Mouse (Mus musculus) heart, embryonic 10.5 days (tissue): Measurements from ENCODE around the gene Cadps2. TPM values are rescaled to one million over a fixed set of nuclear protein-coding genes. Genes with fewer than 3 reads are reported as not detected.
A peak's percentile ranks its signal among the peaks of the same experiment; 100 is the strongest.

Experiments used
- DNase-seq: peaks from one replicate; pipeline ENCODE4 v3.0.0-alpha.2; 2017; ENCODE audit warnings: low spot score
- H3K27ac ChIP-seq: fragments of 300-500 bp; sonication (generic); 2 replicates; pipeline ENCODE4 v1.5.1; 2016; ENCODE audit warnings: mild to moderate bottlenecking
- H3K27me3 ChIP-seq: fragments of 300-500 bp; sonication (generic); 2 replicates; pipeline ENCODE4 v1.6.1; 2016; ENCODE audit warnings: mild to moderate bottlenecking; ENCODE audit not compliant: poor library complexity, insufficient read depth, severe bottlenecking
- H3K36me3 ChIP-seq: fragments of 300-500 bp; sonication (generic); 2 replicates; pipeline ENCODE4 v1.6.1; 2016; ENCODE audit warnings: mild to moderate bottlenecking, moderate library complexity
- H3K4me1 ChIP-seq: fragments of 300-500 bp; sonication (generic); 2 replicates; pipeline ENCODE4 v1.6.1; 2016; ENCODE audit warnings: mild to moderate bottlenecking
- H3K4me3 ChIP-seq: fragments of 300-500 bp; sonication (generic); 2 replicates; pipeline ENCODE4 v1.5.1; 2016; ENCODE audit warnings: mild to moderate bottlenecking, moderate library complexity
- H3K9me3 ChIP-seq: fragments of 300-500 bp; sonication (generic); 2 replicates; pipeline ENCODE4 v1.6.1; 2016; ENCODE audit warnings: mild to moderate bottlenecking, moderate library complexity
- WGBS: fragments of 180-500 bp; shearing (Covaris S2); methylation state at CpG from one replicate; pipeline ENCODE4 v1.1.7; 2016; 5-methylcytosine and 5-hydroxymethylcytosine counted together
- polyA plus RNA-seq: library from polyadenylated mRNA; unstranded; fragments of >200 nt; fragmentation: Nextera tagmentation; extraction: Ambion mirVana; gene quantifications from 2 replicates; pipeline ENCODE4 v1.2.1, GENCODE M21; 2016

The Cadps2 gene
- 0.58 and 0.99 TPM in 2 replicates for polyA plus RNA-seq

DNA sequence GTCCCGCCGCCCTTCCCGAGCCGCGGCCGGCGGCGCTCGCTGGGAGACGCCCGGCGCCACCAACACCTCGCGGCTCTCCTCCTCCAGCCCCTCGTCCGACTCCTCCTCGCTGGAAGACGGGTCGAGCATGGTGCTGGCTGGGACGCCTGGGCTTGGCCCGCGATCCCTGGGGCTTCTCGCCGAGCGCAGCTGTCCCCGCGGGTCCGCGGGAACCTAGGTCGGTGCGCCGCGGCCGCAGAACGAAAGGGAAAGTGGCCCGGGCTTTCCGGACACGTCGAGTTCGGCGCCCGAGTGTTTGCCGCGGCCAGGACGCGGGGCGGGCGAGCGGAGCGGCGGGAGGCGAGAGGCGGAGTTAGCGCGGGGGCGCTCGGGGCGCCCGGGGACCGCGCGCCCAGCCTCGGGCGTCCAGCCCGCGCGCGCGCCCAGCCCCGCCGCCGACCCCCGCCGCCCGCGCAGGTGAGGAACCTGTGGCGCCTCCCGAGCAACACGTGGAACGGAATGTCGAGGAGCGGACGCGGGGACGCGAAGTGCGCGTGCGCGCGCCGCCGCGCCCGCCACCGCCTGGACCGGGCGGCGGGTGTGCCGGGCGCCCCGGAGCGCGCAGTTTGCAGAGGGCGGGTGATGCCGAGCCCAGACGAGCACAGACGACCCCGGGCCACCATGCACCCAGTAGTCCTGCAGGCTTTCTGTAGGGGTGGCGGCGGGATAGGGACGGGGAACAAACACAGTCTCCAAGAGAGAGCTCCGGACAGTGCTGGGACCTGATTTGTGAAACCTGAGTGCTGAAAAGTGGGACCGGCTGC is at the start of gene Cadps2:
Gene Cadps2 (minus strand): TSS at position 413 of the 803 bp plus-strand sequence.
- H3K4me1 ChIP-seq = peaks cover 5% of the 10 kb centered on the region; the same call in 1 of the 2 replicates
- H3K9me3 ChIP-seq = no peaks in the 10 kb centered on the region
- peak; percentile 74 for DNase-seq
- H3K27me3 ChIP-seq = peaks cover 37% of the 10 kb centered on the region
- no peaks in the 10 kb centered on the region for H3K36me3 ChIP-seq
- under 1% methylated on average over 114 of the region's 114 CpGs for WGBS
- peak within 1 kb of the TSS; percentile 81 for H3K27ac ChIP-seq
- peak within 1 kb of the TSS; percentile 80 for H3K4me3 ChIP-seq

DNA sequence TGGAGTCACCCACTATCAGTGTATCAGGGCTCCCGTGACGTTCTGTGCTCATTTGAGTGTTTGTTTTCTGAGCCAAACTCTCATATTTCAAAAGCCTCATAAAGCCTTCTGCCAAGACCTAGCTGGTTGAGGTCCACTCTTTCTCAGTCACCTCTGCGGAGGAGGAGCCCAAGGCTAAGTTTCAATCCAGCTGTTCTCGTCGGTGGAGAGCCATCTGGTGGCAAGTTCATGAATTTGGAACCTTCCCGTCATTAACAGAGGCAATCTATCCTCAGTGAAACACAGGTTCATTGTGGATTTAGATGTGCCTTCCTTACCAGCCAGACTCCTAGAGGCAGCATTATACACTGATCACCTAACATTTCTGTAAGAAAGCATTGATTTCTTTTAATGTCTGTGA is 47.2 kb upstream of the Cadps2 start:
- Histone ChIP-seq H3K4me1 (no peaks in the 10 kb centered on the region), H3K36me3 (no peaks in the 10 kb centered on the region), H3K27me3 (no peaks in the 10 kb centered on the region), H3K27ac (no peak overlapping the region), H3K4me3 (no peak overlapping the region), H3K9me3 (no peaks in the 10 kb centered on the region)
- DNase-seq = no peak
- 21% methylated on average over 6 of the region's 6 CpGs for WGBS

DNA sequence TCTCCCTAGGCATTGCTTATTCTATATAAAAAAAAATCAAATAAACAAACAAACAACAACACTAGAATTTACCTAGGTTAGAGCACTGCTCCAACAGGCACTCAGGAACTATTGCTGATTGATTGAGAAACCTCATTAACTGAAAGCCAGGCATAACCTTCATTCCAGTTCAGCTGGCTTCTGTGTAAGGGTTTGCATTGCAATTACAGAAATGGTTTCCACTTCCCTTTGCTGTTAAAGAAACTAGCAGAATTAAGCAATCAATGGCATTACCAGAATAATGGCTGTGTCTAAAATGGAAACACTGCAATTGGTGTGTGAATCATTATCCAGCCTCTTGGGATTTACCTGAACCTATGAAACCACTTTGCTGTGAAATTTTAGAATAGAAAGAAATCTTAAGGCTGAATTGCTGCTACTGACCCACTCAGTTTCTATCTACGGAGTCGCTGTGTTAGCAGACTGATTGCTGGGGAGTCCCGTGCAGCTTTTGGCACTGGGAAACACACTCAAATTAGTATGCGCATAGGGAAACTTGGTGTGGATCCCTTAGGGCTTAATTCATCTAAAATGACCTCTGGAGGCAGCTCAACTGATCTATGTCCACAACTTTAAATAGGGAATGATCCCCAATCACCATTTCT is 37.7 kb upstream of the Cadps2 start:
- Histone ChIP-seq H3K27me3 (no peaks in the 10 kb centered on the region), H3K36me3 (no peaks in the 10 kb centered on the region), H3K4me1 (no peaks in the 10 kb centered on the region), H3K9me3 (no peaks in the 10 kb centered on the region), H3K27ac (no peak overlapping the region), H3K4me3 (no peak overlapping the region)
- WGBS = 79% methylated on average over 4 of the region's 4 CpGs
- DNase-seq = no peak

DNA sequence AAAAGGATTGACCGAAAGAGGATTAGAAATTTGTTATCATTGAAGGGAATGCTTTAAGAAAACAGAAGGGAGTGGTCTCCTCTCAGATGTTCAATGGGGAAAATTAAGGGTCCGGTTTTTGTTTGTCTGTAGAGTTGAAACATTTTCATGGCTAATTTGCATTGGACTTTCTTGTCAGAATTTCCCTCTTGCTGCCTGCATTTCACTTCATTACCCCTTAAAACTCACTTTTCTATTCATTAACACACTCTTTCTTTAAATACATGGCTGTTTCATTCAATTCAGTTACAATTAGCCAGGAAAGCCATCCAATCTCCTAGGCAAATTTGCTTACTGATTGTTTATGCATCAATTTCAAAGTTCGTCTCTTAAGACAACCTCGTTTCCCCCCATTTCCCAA is 37.1 kb upstream of the Cadps2 start:
- WGBS = 57% methylated on average over 4 of the region's 4 CpGs

DNA sequence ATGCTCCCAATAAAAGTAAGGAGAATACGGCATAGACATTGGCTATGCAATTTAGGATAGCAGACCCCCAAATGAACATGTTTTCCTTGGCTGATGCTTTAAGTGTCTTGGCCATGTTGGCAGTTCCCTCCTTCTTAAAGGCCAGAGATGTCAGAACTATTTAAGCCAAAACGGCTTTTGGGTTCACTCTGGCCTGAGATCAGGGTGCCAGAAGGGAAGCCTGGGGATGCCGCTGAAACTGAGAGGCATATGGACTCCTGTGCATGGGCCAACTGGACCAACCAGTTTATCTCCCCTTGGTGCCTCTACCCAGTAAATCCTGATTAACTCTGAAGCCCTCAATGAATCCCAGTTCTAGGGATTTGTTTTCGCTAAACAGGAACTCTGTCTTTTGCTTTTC is 34.6 kb upstream of the Cadps2 start:
- no peak for DNase-seq
- H3K4me1 ChIP-seq = no peaks in the 10 kb centered on the region
- H3K27me3 ChIP-seq = no peaks in the 10 kb centered on the region
- WGBS = 83% methylated on average over 4 of the region's 4 CpGs
- no peaks in the 10 kb centered on the region for H3K9me3 ChIP-seq
- H3K4me3 ChIP-seq = no peak overlapping the region
- H3K27ac ChIP-seq = no peak overlapping the region
- no peaks in the 10 kb centered on the region for H3K36me3 ChIP-seq

More for the DNA sequence above, 37.1 kb upstream of the Cadps2 start:
- H3K9me3 ChIP-seq = no peaks in the 10 kb centered on the region
- H3K36me3 ChIP-seq = no peaks in the 10 kb centered on the region
- no peaks in the 10 kb centered on the region for H3K4me1 ChIP-seq
- no peak overlapping the region for H3K4me3 ChIP-seq
- H3K27ac ChIP-seq = no peak overlapping the region
- H3K27me3 ChIP-seq = no peaks in the 10 kb centered on the region
- DNase-seq = no peak

DNA sequence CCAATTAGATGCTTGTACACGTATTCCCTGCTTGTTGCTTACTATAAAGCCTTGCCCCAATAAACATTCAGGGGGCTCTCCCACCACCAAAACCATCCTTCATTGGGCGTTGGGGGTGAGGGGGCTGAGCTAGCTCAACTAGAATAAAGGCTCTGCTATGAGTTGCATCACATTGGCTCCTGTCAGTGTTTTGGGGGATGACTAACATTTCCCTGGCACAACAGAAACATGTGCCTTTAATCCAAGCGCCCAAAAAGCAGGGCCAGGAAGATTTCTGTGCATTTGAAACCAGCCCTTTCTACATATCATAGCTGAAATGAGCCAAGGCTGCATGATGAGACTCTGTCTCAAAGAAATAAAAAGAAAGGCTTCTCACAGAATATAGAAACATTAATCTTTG is 34.0 kb upstream of the Cadps2 start:
- Histone ChIP-seq H3K27me3 (no peaks in the 10 kb centered on the region), H3K36me3 (no peaks in the 10 kb centered on the region), H3K4me1 (no peaks in the 10 kb centered on the region), H3K4me3 (no peak overlapping the region), H3K27ac (no peak overlapping the region), H3K9me3 (no peaks in the 10 kb centered on the region)
- 81% methylated on average over 3 of the region's 3 CpGs for WGBS
- DNase-seq = no peak

DNA sequence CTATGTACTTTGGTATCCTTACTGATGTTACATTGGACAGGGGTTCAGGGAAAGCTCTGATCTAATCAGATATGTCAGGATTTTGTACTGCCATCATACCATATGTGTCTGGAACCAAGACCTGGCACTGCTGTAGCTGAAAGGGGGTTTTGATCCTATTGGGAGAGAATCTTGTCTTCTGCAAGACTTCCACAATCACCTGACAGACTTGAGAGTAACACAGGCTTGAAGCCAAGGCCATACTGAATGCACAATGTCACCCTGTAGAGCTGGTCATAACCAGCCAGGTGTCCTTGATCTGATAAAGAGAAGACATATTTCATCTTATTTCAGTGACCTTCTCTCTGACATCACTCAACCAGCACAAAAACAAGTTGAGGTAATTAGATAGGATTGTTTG is 30.8 kb upstream of the Cadps2 start:
- Histone ChIP-seq H3K4me3 (no peak overlapping the region), H3K36me3 (no peaks in the 10 kb centered on the region), H3K9me3 (no peaks in the 10 kb centered on the region), H3K4me1 (no peaks in the 10 kb centered on the region), H3K27ac (no peak overlapping the region), H3K27me3 (no peaks in the 10 kb centered on the region)
- no peak for DNase-seq

DNA sequence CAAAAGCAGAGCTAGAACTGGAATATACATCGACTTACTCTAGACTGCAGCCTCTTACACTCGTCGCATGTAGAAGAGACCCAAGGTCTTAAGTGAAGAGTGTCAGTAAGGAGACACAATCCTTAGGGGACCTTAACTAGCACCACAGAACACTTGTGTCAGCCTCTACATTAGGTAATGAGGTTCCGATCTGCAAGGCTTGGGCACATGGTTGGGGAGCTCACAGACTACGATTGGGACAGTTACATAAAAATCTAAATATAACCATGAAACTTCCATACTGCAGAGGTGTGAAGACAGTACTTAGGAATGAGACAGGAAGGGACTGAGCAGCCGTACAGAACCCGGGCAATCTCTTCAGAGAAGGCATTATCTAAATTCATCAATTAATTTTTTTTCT is 27.1 kb upstream of the Cadps2 start:
- no peaks in the 10 kb centered on the region for H3K9me3 ChIP-seq
- 87% methylated on average over 7 of the region's 7 CpGs for WGBS
- no peak overlapping the region for H3K27ac ChIP-seq
- no peaks in the 10 kb centered on the region for H3K27me3 ChIP-seq
- H3K4me3 ChIP-seq = no peak overlapping the region
- H3K4me1 ChIP-seq = no peaks in the 10 kb centered on the region
- no peak for DNase-seq
- no peaks in the 10 kb centered on the region for H3K36me3 ChIP-seq

DNA sequence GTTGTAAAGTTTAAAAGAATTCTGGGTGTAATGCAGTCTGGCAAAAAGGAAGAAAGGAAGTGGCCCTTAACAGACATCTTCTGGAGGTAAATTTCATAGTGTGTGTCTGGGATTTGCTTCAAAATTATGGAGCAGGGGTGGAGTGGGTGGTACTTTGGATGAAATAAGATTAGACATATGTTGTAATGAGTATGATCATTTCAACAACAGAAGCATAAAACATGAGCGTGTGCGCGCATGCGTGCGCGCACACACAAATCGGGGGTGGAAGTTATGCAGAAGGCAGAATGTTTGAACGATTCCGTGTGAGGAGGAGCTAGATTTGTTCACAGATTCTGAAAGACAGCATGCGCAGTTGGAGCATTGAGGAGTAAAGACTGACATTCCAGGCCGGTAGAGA is 14.2 kb upstream of the Cadps2 start:
- Histone ChIP-seq H3K4me3 (no peak overlapping the region), H3K4me1 (no peaks in the 10 kb centered on the region), H3K27ac (no peak overlapping the region), H3K36me3 (no peaks in the 10 kb centered on the region), H3K27me3 (no peaks in the 10 kb centered on the region), H3K9me3 (no peaks in the 10 kb centered on the region)
- WGBS = 94% methylated on average over 11 of the region's 11 CpGs
- DNase-seq = no peak

DNA sequence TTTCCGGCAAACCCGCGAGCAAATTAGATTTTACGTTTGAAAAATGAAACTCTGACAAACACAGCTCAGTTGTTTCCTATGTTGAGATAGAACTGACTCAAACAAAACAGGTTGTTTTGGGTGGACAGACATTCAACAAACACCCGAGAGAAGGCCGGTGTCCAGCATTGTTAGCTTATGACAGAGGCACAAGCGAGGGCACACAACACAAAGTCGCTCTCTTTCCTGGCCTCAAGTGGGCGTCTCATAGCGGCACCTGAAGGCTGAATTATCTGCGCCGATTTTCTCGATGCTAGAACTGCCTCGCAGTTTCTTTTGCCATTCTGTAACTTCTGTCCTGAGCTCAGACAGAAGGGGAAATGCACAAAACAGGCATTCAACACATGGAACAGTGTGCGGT is 780 bp upstream of the Cadps2 start:
- H3K9me3 ChIP-seq = no peaks in the 10 kb centered on the region
- peak overlapping the region; percentile 80 for H3K4me3 ChIP-seq
- peaks cover 37% of the 10 kb centered on the region for H3K27me3 ChIP-seq
- H3K27ac ChIP-seq = no peak overlapping the region
- DNase-seq = no peak
- no peaks in the 10 kb centered on the region for H3K36me3 ChIP-seq
- peaks cover 5% of the 10 kb centered on the region; the same call in 1 of the 2 replicates for H3K4me1 ChIP-seq
- WGBS = 2% methylated on average over 15 of the region's 15 CpGs

DNA sequence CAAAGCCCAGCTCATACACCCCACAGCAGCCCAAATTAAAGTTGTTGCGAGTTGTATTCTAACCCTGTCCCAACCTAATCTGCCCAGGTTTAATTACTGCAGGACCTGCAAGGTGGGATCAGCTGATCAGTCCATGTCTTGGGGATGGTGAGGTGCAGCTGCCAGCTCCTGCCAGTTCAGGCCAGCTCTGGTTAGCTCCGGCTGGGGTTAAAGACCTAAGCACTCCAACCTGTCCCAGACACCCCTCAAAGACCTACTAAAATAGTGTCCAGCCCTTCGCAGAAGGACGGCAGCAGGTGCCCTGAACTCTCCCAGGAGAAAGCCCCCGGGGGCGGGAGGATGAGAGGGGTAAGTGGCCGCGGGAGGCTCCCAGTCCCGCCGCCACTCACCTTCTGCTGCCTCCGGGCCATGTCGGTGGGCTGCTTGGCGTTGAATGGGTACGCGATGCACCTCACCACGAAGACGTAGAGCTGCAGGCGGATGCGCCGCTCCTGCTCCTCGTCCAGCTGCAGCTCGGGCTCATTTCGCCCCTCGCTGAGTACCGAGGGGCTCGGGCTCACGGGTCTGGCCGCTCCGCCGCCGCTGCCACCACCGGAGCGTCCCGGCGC is 716 bp downstream of the Cadps2 start:
- H3K9me3 ChIP-seq = no peaks in the 10 kb centered on the region
- H3K27me3 ChIP-seq = peaks cover 37% of the 10 kb centered on the region
- H3K27ac ChIP-seq = peak overlapping the region; percentile 81
- peak overlapping the region; percentile 80 for H3K4me3 ChIP-seq
- peak; percentile 75 for DNase-seq
- WGBS = 2% methylated on average over 35 of the region's 35 CpGs
- no peaks in the 10 kb centered on the region for H3K36me3 ChIP-seq
- peaks cover 5% of the 10 kb centered on the region; the same call in 1 of the 2 replicates for H3K4me1 ChIP-seq

DNA sequence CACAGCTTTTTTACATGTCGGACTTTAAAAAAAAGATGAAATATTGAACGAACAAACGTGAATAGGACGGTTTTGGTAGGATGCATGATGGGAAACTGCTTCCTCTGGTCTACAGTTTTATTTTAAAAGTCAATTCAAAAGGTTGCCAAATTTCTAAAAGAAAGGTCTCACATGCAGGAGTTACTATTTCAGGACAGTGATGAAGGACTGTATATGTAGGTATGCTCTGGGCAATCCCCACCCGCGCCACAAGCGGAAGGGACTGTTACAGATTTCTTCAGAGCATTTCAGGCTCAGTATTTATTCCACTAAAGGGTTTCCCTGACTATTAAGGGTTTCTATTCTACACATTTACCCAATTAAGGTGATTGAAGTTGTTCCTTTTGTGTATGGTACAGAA is 1.6 kb downstream of the Cadps2 start:
- Histone ChIP-seq H3K4me1 (peaks cover 5% of the 10 kb centered on the region; the same call in 1 of the 2 replicates), H3K4me3 (no peak overlapping the region), H3K27ac (no peak overlapping the region), H3K27me3 (peaks cover 37% of the 10 kb centered on the region), H3K36me3 (no peaks in the 10 kb centered on the region), H3K9me3 (no peaks in the 10 kb centered on the region)
- no peak for DNase-seq
- WGBS = 92% methylated on average over 7 of the region's 7 CpGs

DNA sequence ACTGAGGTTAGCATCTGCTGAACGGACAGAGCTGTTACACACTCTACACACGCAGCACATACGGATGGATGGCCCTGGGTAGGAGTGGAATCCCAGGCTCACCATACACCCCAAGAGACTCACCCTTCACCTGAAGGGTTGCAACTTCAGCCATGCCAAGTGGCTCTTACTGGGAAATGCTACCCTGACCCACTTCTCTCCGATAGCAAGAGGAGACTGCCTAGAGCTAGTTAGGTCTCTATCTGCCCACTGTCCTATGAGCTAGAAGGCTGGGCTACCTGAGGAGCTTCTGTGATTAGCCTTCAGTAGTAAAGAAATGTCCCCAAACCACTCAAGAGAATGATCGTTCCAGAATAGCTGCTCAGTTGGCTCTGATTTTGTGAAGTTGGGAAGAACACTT is 2.1 kb downstream of the Cadps2 start:
- no peaks in the 10 kb centered on the region for H3K9me3 ChIP-seq
- H3K27ac ChIP-seq = no peak overlapping the region
- 79% methylated on average over 5 of the region's 5 CpGs for WGBS
- no peaks in the 10 kb centered on the region for H3K36me3 ChIP-seq
- H3K4me3 ChIP-seq = no peak overlapping the region
- no peak for DNase-seq
- H3K4me1 ChIP-seq = peaks cover 5% of the 10 kb centered on the region; the same call in 1 of the 2 replicates
- peaks cover 37% of the 10 kb centered on the region for H3K27me3 ChIP-seq
